Mouse (Mus musculus): ENCODE data around the gene Ergic3. TPM values are rescaled to one million over a fixed set of nuclear protein-coding genes. Genes with fewer than 3 reads are reported as not detected.

Gene Ergic3
- 100 to 1,000 TPM; 187 to 188 TPM for total RNA-seq (2021)
- long read RNA-seq, experiment 1, transcript Ergic3-201 (13 exons, 1,377 nt), result major isoform, 42 of 161 reads
- long read RNA-seq, experiment 1, transcript Ergic3-209 (3 exons, 488 nt), result minor isoform, 5 of 161 reads
- long read RNA-seq, experiment 1, partial matches to known transcripts, result 8 of 161 reads
- long read RNA-seq, experiment 1, other reads (novel, unspliced or antisense), result 106 of 161 reads
- long read RNA-seq, experiment 2, transcript Ergic3-201 (13 exons, 1,377 nt), result major isoform, 25 of 104 reads
- long read RNA-seq, experiment 2, partial matches to known transcripts, result 7 of 104 reads
- long read RNA-seq, experiment 2, other reads (novel, unspliced or antisense), result 69 of 104 reads

DNA sequence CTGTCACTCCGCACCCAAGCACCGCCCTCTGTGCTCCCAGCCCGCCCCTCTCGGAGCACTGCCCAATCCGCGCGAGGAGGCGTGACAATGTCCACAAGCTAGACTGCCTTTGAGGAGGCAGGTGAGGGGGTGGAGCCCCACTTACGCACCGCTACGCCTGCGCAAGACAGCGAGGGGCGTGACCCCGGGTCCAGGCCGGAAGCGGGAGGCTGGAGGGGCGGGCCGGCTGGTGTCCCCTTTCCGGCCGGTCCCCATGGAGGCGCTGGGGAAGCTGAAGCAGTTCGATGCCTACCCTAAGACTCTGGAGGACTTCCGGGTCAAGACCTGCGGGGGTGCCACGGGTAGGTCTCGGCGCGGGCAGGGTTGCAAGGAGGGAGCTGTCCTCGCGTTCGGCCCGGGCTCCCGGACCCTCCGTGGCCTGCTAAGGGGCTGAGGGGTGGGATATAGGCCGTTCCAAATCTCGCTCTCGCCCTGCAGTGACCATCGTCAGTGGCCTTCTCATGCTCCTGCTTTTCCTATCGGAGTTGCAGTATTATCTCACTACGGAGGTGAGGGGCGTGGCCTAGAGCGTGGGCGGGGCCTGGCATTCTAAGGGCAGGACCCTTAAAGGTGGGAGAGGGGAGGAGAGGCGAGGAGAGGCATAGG, at the start of gene Ergic3, which contains the start of gene 6430550D23Rik:
TSS of gene Ergic3 (plus strand) at position 158 of the 645 bp plus-strand sequence.
TSS of gene 6430550D23Rik (minus strand) at position 90 of the 645 bp plus-strand sequence.
- peak; percentile 95 to 97 for DNase-seq (ENCODE audit: extremely low spot score in 1 of 2, low spot score in 2 of 2)
- intact Hi-C loops (cut with DNase I), result no loop called here
- no peak for TF ChIP-seq CTCF (IDR thresholded peaks at IDR 0.05)
- H3K4me3 ChIP-seq, result peak within 1 kb of the TSS; percentile 61
- H3K27ac ChIP-seq, result peak within 1 kb of the TSS; percentile 73

DNA sequence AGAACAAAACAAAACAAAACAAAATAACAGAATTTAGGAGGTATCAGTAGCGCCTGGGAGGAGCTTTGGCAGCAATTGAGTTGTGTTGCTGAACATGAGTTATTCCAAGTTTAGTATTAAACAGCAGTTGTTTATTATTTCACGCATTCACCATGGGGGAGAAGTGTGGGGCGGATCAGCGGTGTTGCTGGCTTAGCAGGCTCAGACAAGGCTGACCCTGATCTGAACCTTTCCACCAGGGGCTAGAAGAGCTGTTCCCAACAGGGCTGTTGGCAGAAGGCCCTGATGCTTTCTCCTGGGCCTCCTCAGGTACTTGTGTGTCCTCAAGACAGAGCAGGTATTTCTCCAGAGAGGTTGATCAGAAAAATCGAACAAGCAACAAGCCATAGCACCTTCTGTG, 47.9 kb upstream of the Ergic3 start:
- intact Hi-C loops (cut with DNase I), result loop anchor here (5.0 kb wide), 1 partner anchor 182 kb away; the partner anchor contains the start of genes Nfs1 and Romo1
- Histone ChIP-seq H3K4me3 (no peak overlapping the region), H3K27ac (no peak overlapping the region)
- TF ChIP-seq CTCF (IDR thresholded peaks at IDR 0.05), result no peak
- DNase-seq (ENCODE audit: extremely low spot score in 1 of 2, low spot score in 2 of 2), result no peak

DNA sequence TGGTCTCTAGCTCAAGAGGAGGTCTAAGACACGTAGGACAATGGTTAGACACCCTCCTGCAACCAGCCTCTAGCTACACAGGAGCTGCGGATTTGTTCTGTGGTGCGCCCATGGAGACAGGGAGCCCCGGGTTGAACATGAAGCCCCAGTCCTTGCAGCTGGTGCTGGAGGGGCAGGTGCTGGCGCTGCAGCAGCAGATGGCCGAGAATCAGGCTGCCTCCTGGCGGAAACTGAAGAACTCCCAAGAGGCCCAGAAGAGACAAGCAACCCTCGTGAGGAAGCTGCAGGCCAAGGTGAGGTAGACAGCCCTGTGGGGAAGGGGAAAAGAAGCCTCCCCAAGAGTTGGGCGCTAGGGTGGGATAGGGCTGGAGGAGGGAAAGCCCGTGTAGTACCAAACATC, 46.0 kb upstream of the Ergic3 start:
- no peak for DNase-seq (ENCODE audit: extremely low spot score in 1 of 2, low spot score in 2 of 2)
- no peak for TF ChIP-seq CTCF (IDR thresholded peaks at IDR 0.05)
- intact Hi-C loops (cut with DNase I), result loop anchor here (5.0 kb wide), 1 partner anchor 180 kb away; the partner anchor contains the start of genes Nfs1 and Romo1

DNA sequence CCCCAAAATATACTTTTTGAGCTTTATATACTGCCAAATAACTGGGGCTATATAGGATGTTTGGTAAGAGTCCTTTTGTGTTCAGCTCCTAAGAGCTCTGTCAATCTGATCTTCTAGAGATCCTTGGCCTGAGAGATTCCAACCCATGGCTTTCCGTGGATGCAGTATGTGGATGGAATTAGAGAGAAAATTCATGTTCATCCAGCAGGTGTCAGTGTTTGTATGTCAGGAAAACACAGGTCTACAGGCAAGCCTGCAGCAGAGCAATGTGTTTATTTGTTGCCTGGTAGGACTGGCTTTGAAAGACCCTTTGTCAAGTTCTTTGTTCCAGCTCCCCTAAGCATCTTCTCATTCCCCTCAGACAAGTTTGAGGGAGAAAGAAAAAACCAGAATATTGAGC, 44.9 kb upstream of the Ergic3 start:
- Histone ChIP-seq H3K27ac (no peak overlapping the region), H3K4me3 (no peak overlapping the region)
- DNase-seq (ENCODE audit: extremely low spot score in 1 of 2, low spot score in 2 of 2), result no peak
- intact Hi-C loops (cut with DNase I), result loop anchor here (5.0 kb wide), 1 partner anchor 179 kb away; the partner anchor contains the start of genes Nfs1 and Romo1
- peak; percentile 56 for TF ChIP-seq CTCF (IDR thresholded peaks at IDR 0.05)

More for the DNA sequence above, 46.0 kb upstream of the Ergic3 start:
- no peak overlapping the region for H3K4me3 ChIP-seq
- no peak overlapping the region for H3K27ac ChIP-seq

DNA sequence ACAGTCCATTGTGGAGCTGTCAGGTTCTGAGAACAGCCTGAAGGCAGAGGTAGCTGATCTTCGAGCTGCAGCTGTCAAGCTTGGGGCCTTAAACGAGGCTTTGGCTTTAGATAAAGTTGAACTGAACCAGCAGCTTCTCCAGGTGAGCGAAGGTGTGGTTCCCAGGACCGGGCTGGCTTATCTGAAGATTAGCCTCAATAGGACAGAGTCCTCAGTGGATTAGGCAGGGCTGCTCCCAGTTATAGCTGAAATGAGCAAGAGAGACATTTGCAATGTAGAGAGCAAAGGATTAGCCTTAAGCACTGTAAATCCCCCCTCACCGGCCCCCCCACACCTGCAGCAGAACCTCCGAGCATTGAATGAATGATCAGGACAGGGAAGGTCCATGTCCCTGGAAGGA, 34.5 kb upstream of the Ergic3 start:
- TF ChIP-seq CTCF (IDR thresholded peaks at IDR 0.05), result no peak
- Histone ChIP-seq H3K27ac (no peak overlapping the region), H3K4me3 (no peak overlapping the region)
- no peak for DNase-seq (ENCODE audit: extremely low spot score in 1 of 2, low spot score in 2 of 2)
- intact Hi-C loops (cut with DNase I), result loop anchor here (10.0 kb wide), 1 partner anchor 151 kb away; the partner anchor contains the start of gene Gm28036

DNA sequence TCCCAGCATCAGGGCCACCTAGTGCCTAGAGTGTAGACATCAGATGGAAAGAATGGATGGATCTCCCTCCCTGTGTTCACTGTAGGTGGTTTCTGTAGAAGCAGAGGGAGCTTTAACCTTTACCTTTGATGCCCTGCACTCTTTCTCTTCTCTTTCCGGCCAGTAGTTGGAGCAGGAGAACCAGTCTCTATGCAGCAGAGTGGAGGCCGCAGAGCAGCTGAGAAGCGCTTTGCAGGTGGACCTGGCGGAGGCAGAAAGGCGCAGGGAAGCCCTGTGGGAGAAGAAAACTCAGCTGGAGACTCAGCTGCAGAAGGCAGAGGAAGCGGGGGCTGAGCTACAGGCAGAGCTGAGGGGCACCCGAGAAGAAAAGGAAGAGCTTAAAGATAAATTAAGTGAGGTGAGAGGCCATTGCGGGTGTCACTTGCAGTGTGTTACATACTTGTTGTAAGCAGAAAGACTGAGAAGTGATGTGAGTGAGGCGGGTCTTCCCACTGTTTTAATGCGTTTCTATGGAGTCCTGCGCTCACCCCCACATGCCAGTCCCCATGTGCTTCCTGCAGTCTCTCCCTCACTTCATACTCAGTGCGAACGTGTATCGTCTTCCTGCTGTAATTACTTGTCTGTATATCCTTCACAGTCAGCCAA, 33.6 kb upstream of the Ergic3 start:
- intact Hi-C loops (cut with DNase I), result loop anchor here (10.0 kb wide), 1 partner anchor 151 kb away; the partner anchor contains the start of gene Gm28036
- TF ChIP-seq CTCF (IDR thresholded peaks at IDR 0.05), result no peak; the same call in 1 of the 2 replicates
- DNase-seq (ENCODE audit: extremely low spot score in 1 of 2, low spot score in 2 of 2), result peak in 1 of 2 experiments; percentile 24
- no peak overlapping the region for H3K27ac ChIP-seq
- H3K4me3 ChIP-seq, result no peak overlapping the region

DNA sequence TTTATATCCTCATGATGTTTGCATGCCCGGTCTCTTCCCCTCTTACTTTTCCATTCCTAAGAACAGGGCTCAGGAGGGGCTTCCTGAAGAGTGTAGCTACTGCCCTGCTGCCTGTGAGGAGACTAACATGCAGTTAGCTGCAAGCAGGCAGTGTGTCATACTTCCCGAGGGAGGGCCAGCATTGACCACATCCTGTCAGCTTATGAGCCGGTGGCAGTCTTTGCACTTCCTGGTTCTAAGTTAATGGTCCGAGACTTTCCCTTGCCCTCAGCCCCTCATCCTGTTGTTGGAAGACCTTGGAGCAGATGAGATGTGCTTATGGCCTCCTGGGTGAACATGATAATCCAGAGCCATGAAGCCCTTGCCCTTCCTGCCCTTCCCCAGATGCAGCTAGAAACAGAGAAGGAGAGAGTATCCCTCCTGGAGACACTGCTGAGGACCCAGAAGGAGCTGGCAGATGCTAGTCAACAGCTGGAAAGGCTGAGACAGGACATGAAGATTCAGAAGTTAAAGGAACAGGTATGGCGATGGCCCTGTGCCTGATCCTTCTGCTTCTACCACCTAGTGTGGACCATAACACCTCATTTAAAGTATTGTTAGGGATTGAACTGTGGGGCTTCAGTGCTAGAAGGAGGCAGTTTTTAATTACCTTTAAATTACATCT, 28.4 kb upstream of the Ergic3 start:
- TF ChIP-seq CTCF (IDR thresholded peaks at IDR 0.05), result no peak
- H3K4me3 ChIP-seq, result no peak overlapping the region
- DNase-seq (ENCODE audit: extremely low spot score in 1 of 2, low spot score in 2 of 2), result no peak
- intact Hi-C loops (cut with DNase I), result loop anchor here (10.0 kb wide), 1 partner anchor 145 kb away; the partner anchor contains the start of gene Gm28036
- H3K27ac ChIP-seq, result no peak overlapping the region

DNA sequence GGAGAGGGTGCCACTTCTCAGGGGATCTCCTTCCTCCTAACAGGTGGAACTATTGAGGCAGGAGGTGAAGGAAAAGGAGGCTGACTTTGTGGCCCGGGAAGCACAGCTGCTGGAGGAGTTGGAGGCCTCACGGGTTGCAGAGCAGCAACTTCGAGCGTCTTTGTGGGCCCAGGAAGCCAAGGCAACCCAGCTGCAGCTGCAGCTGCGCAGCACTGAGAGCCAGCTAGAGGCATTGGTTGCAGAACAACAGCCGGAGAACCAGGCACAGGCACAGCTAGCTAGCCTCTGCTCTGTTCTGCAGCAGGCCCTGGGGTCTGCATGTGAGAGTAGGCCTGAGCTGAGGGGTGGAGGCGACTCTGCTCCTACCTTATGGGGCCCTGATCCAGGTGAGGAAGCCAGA, 22.1 kb upstream of the Ergic3 start:
- intact Hi-C loops (cut with DNase I), result no loop called here
- Histone ChIP-seq H3K27ac (no peak overlapping the region), H3K4me3 (no peak overlapping the region)
- no peak for TF ChIP-seq CTCF (IDR thresholded peaks at IDR 0.05)
- DNase-seq (ENCODE audit: extremely low spot score in 1 of 2, low spot score in 2 of 2), result no peak

DNA sequence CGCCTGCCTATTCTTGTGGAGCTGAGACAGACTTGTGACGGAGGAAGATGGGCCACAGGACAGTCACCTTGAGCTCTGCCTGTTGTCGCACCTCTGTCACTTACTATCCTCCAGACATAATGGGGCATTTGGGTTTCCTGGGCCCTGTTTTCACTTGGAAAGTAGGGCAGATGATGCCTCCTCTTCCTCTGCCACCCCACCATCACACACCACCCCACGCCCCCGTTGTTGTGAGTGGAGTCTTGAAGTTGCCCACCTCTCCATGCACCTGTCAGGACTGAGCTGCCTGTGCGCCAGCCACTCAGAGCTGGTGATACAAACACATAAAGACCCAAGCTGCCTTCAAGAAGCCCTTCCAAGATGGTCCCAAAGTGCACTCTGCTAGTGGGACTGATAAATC, 20.7 kb upstream of the Ergic3 start:
- Histone ChIP-seq H3K4me3 (no peak overlapping the region), H3K27ac (no peak overlapping the region)
- intact Hi-C loops (cut with DNase I), result no loop called here
- no peak for TF ChIP-seq CTCF (IDR thresholded peaks at IDR 0.05)
- no peak for DNase-seq (ENCODE audit: extremely low spot score in 1 of 2, low spot score in 2 of 2)

DNA sequence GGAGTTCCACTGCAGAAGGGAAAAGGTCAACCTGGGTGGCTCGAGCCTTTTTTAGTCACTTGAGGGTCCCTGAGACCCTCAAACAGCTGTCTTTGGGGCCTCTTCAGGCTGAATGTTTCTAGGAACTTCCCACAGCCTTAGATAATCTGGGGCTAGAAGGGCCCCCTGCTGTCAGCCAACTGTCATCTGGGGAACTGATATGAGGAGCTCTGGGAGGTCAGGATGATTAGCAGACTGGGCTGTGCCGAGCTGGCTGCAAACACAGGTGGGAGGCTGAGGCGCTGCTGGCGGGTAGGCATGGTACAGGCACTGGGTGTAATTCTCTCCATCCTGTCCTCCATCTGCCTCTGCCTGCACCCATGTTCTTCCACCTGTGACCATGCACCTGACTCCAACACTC, 18.8 kb upstream of the Ergic3 start:
- no peak overlapping the region for H3K4me3 ChIP-seq
- no peak for TF ChIP-seq CTCF (IDR thresholded peaks at IDR 0.05)
- intact Hi-C loops (cut with DNase I), result no loop called here
- no peak for DNase-seq (ENCODE audit: extremely low spot score in 1 of 2, low spot score in 2 of 2)
- H3K27ac ChIP-seq, result no peak overlapping the region

DNA sequence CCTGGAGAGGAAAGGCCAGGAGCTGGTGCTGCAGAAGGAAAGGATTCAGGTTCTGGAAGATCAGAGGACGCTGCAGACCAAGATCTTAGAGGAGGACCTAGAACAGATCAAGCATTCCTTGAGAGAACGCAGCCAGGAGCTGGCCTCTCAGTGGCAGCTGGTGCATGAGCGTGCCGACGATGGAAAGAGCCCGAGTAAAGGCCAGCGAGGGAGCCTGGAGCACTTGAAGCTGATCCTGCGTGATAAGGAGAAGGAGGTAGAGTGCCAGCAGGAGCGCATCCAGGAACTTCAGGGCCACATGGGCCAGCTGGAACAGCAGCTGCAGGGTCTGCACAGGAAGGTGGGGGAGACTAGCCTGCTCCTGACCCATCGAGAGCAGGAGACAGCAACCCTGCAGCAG, 16.7 kb upstream of the Ergic3 start:
- no peak overlapping the region for H3K4me3 ChIP-seq

More for the DNA sequence above, 16.7 kb upstream of the Ergic3 start:
- no peak overlapping the region for H3K27ac ChIP-seq
- no peak for DNase-seq (ENCODE audit: extremely low spot score in 1 of 2, low spot score in 2 of 2)
- intact Hi-C loops (cut with DNase I), result no loop called here
- TF ChIP-seq CTCF (IDR thresholded peaks at IDR 0.05), result no peak

Measured in left cerebral cortex, adult 2 months (tissue).